Mouse (Mus musculus) ES-Bruce4 (cell line): ENCODE measurements at regions not wholly inside any gene's neighbourhood (a gene's known extent, or its start where the extent isn't known, plus 50 kb on each side); places are given as distances from the start of the nearest gene placed in this dataset.

ENCODE experiments used
- CTCF ChIP-seq: IDR thresholded peaks from one replicate; pipeline ENCODE4 v1.8.1; 2011; ENCODE audit warnings: low read depth, low read length
- EP300 ChIP-seq: IDR thresholded peaks from 2 replicates; pipeline ENCODE4 v1.6.1; 2011; ENCODE audit warnings: low read depth, low read length; ENCODE audit not compliant: insufficient read depth
- POLR2A ChIP-seq: IDR thresholded peaks from one replicate; pipeline ENCODE4 v1.8.1; 2011; ENCODE audit warnings: low read length; ENCODE audit not compliant: insufficient read depth

GRCm38 (mm10) chr12:26796367-26796766, 327.4 kb downstream of the Cmpk2 start:
- TF ChIP-seq CTCF: no peak
- TF ChIP-seq POLR2A: no peak
- TF ChIP-seq EP300: no peak
